Mouse (Mus musculus) embryo, embryonic 11.5 days (tissue): ENCODE results near the gene Lyz2.
"Not testable (repeated sequence)": the region's sequence is repeated elsewhere in the genome, so short reads cannot be mapped to it uniquely, and the experiment has no call there.

Source experiments
- DNase-seq: peaks from one replicate; pipeline ENCODE4 v3.0.0-alpha.2; 2012; ENCODE audit warnings: low read depth, low spot score

The Lyz2 gene

DNA sequence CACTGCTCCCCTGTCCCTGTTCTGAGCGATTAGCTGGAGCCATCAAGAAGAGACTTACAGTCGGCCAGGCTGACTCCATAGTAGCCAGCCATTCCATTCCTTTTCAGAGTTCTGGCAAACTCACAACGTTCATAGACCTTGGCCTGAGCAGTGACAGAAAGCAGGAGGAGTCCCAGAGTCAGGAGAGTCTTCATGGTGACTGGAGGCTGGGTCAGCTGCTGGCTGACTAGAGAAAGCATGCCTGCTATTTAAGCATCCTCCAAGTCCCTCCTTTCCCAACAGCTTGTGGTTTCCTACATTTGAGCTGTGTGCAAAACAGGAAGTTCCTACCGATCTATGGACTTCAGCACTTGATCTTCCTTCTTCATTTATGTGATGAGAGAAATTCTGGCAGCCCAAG lies at the start of gene Lyz2:
Lyz2 (minus strand) TSS at position 273 of the 400 bp plus-strand sequence.
- DNase-seq: no peak

- no peak for DNase-seq
These were observed 48.4 kb upstream of the Lyz2 start for GRCm38 (mm10) chr10:117330521-117330920.

GRCm38 (mm10) chr10:117323782-117324181 lies 41.7 kb upstream of the Lyz2 start:
- DNase-seq: no peak

- no peak for DNase-seq
These were observed 40.5 kb upstream of the Lyz2 start for GRCm38 (mm10) chr10:117322630-117323029.

GRCm38 (mm10) chr10:117320571-117320981 lies 38.5 kb upstream of the Lyz2 start:
- no peak for DNase-seq

DNA sequence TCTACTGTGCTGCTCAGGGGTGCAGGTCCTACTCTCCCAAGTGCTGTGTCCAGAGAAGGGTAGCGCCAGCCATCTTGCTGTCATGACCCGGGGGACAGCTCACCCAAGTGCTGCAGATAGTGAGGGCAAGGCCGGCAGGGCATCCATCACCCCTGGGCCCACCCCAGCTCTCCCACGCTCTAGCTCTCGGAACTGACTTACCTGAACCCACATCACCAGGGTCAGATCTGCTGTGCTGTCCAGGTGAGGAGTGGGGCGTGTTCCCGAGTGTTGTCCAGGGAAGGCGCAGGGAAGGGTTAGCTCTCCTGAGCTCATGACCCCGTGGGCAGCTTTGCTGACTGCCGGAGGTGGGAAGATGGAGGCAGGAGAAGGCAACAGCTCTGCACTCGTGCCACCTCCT lies 34.3 kb upstream of the Lyz2 start:
- no peak for DNase-seq

DNA sequence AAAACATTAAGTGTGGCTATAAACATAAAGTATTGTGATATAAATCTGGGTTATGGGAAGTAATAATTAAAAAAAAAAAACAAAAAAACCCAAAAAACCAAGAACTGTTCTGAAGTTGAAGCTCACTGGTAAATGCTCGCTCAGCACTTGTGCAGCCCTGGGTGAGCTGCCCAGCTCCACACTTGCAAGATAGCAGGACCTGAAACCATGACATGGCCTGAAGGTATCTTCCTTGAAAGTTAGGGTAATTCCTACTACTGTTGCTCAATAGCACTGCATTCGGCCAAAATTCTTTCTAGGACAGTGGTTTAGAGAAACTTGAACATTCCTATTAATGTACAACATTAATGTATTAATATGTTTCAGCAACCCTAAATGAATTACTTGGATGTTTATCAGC lies 31.0 kb upstream of the Lyz2 start:
- DNase-seq: no peak

DNA sequence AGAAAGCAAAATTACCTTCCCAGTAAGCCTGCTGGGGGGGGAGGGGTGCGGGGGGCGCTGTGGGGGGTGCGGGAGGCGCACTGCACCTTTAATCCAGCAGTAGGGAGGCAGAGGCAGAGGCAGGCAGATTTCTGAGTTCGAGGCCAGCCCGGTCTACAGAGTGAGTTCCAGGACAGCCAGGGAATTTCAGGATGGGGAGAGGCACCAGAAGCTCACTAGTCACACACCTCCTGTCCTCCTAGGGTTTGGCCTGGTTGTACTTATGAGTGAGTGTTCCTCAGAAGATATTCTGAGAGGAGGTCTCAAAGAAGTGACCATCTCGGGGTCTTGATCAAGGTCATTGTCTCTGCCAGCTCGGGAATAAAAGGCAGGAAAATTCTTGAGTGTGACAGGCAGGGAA lies 30.0 kb upstream of the Lyz2 start:
- DNase-seq: no peak

DNA sequence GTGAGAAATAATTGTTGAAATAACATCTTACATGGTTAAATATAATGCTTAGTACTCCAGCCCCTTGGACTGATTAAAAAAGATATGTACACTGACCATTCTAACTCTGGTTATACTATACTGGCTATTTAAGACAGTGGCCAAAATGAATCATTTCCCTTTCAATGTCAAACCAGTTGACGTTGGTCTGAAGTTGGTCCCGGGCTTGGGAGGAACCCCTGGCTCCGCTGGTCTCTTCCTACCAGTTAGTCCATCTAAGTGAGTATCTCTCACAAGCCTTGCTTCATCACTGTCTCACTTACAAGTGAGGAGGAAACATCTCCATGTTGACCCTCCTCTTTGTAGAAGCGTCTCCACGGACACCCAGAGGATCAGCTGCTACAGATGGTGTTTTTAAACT lies 22.2 kb upstream of the Lyz2 start:
- DNase-seq: no peak

- no peak for DNase-seq
These were observed 19.6 kb upstream of the Lyz2 start for GRCm38 (mm10) chr10:117301688-117302087.

GRCm38 (mm10) chr10:117299901-117300520 lies 17.9 kb upstream of the Lyz2 start:
- no peak for DNase-seq

DNA sequence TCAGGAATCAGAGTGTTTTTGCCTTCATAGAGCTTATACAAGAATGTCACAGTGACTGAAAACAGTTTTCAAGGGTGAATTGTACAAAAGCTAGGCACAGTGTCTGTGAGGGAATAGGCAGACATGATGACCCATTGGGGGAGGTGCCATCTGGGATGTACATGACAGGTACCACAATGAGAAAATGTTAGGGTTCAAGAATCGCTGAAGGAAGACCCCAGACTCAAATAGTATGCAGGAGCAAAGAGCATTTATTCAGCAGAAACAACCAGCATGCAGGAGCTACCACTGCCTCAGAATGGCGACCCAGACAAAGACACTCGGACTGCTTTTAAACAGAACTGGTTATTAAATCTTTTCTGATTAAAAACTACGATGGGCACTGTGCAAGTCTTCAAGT lies 17.0 kb upstream of the Lyz2 start:
- DNase-seq: no peak

GRCm38 (mm10) chr10:117298336-117298735 lies 16.2 kb upstream of the Lyz2 start:
- DNase-seq: no peak

- no peak for DNase-seq
These were observed 10.6 kb upstream of the Lyz2 start, which contains the start of gene Lyz1 for GRCm38 (mm10) chr10:117292671-117293070. Gene Lyz1 (minus strand): TSS chr10:117292868.

GRCm38 (mm10) chr10:117290936-117291335 lies 8.8 kb upstream of the Lyz2 start:
- DNase-seq: not testable (repeated sequence)

DNA sequence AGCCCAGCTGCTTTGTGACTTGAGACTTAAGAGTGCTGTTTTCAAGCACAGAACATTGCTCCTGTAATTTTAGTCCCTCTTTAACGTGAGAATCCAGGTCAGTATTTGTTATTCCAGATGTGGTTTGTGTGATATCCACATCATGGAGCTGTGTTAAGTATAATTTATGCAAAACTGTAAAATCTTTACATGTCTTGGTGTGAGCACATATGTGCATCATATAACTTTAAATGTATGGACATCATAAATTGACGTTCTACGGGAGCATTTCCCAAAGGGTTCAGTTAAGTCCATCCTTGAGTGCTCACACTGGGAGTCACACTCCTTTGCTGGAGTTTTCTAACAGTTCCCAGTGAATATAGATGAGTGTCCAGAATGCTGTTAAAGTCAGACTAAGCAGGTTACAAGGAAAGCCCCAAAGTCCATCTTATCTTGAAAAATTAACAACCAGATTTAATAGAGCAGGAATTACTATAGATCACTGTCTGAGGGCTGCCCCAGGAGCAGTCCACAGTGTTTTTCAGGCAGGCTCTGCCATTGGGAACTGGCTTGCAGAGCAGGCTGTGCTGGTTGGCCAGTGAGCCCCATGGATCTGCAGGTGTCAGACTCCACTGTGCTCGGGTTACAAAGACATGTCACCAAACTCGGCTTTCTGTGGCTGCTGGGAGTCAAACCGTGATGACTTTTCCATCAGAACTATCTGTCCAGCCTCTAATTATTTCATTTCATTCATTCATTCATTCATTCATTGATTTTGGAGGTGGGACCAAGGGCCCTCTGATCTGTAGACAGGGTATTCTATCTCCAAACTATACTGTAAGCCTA lies 8.1 kb upstream of the Lyz2 start:
- no peak for DNase-seq

DNA sequence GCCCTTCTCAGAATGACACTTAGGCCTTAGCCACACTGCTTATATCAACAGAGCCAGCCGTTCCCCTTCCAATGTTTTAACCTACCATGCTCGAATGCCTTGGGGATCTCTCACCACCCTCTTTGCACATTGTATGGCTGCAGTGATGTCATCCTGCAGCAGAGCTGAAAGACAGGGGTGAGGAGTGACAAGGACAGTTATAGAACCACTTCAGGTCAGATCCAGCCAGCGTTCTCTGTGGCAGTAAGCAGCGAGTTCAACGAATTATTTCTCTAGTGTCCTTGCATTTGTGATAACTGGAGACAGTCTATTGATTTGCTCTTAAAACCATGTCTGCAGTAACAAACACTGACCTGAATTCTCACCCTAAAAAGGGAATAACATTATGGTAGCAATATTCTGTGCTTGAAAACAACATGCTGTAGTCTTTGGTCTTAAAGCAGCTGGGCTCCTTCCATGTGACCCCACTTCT lies 6.9 kb upstream of the Lyz2 start:
- not testable (repeated sequence) for DNase-seq

GRCm38 (mm10) chr10:117288197-117289033 lies 6.3 kb upstream of the Lyz2 start:
- no peak for DNase-seq

DNA sequence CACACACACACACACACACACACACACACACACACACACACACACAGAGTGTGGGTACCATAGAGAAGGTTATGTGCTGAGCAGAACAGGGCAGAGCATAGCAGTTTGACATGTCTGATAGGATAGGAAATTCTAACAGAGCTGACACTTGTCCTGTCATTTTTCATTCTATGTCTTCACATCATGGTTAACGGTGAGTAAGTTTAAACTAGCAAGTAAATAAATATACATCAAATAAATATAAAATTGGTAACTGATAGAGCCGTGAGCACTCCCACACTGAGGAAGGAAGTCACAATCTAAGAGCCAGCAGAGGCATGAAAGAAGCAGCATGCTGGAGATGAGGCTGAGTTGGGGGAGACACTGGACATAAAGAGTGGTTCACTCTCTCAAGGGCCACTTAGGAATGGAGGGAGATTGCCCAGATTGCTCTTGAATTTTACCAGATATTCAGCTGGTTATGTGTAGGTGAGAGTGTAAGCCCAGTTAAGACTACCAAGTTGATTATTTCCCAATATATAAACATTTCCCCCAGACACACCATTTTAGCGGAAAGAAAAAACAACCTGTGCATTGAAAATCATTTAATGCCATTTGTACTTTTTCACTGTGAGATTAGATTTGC lies 5.2 kb upstream of the Lyz2 start:
- no peak for DNase-seq

DNA sequence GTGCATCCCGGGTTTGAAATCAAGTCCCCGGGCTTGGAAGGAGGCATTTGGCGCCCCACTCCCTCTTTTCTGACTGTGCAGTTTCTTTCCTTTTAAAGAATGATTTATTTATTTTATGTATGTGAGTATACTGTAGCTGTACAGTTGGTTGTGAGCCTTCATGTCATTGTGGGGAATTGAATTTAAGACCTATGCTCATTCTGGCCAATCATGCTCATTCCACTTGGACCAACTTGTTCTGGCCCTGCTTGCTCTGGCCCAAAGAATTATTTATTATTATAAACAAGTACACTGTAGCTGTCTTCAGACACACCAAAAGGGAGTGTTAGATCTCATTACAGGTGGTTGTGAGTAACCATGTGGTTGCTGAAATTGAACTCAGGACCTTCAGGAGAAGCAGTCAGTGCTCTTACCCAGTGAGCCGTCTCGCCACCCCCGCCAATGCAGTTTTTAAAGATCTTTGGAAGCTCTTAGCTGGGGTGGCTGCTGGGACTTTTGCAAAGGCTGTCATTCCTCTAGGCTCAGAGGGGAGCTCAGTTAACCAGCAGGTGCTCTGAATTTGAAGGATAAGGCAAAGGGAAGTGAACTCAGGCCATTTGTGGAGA lies 4.3 kb upstream of the Lyz2 start:
- no peak for DNase-seq

GRCm38 (mm10) chr10:117285584-117285983 lies 3.5 kb upstream of the Lyz2 start:
- not testable (repeated sequence) for DNase-seq
